Mouse (Mus musculus) cortical plate, adult 2 months (tissue): ENCODE measurements around the gene Apod.

Experiments used
- CTCF ChIP-seq: fragments of 200-500 bp; IDR thresholded peaks from 2 replicates; pipeline ENCODE4 v1.5.1; 2011; ENCODE audit warnings: mild to moderate bottlenecking, control low read depth, low read length; ENCODE audit not compliant: insufficient read depth; ENCODE audit errors: extremely low read depth
- POLR2A ChIP-seq: fragments of 200-500 bp; IDR thresholded peaks from 2 replicates; pipeline ENCODE4 v1.6.1; 2011; ENCODE audit warnings: mild to moderate bottlenecking, low read length, control low read depth; ENCODE audit not compliant: insufficient read depth; ENCODE audit errors: extremely low read depth

DNA sequence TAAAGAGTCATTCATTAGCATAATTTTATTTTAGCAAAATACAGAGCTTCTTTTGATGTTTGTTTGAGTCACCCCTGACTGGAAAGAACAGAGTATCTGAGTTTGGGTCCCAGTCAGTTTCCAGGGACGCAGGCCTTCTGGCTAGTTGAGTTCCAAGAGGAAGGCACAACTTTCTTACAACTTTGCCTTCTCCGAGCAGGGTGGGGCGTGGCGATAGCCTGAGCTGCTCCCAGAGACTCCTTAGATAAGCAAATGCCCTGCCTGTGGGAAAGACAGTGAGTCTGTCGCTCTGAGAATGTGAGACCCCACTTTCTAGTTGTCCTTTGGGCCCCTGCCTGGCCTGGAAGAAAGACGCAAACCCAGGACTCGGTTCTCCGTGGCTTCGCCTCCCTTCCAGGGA is 44.4 kb upstream of the Apod start:
- TF ChIP-seq POLR2A (no peak), CTCF (no peak)
